Mouse (Mus musculus): ENCODE results near the gene Ptk7.

DNA sequence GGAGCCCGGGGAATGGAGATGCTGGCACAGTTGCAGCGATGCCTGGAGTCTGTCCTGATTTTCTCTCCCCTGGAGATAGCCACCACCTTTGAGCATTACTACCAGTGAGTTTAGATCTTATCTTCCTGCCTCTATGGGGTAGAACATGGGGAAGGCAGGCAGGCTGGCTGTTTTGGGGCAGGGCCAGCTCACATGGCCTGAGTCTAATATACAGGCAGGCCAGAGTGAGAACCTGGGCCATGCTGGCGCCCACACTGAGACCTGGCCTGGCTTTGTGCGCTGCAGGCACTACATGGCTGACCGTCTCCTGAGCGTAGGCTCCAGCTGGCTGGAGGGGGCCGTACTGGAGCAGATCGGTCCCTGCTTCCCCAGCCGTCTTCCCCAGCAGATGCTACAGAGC, 32.0 kb upstream of the Ptk7 start:
- no peak for TF ChIP-seq POLR2A (IDR thresholded peaks at IDR 0.05; ENCODE audit: control insufficient read depth, extremely low read depth, insufficient read depth, low read length, poor library complexity)
- TF ChIP-seq CTCF (IDR thresholded peaks at IDR 0.05; ENCODE audit: borderline replicate concordance, control insufficient read depth, extremely low read depth, insufficient read depth, low read length, poor library complexity): no peak
